Mouse (Mus musculus) ovary, postnatal 10 days (tissue): Measurements from ENCODE around the gene Smtnl2.
A peak's percentile ranks its signal among the peaks of the same experiment; 100 is the strongest.
"Not testable (repeated sequence)": the region's sequence is repeated elsewhere in the genome, so short reads cannot be mapped to it uniquely, and the experiment has no call there.

Source experiments
- DNase-seq: peaks from one replicate; pipeline ENCODE4 v3.0.0; 2022; ENCODE audit warnings: low spot score

The Smtnl2 gene

GRCm38 (mm10) chr11:72411093-72411921 lies at the start of gene Smtnl2:
Gene Smtnl2 (minus strand): TSS chr11:72411713.
- peak; percentile 72 for DNase-seq

GRCm38 (mm10) chr11:72458502-72458901 lies 47.0 kb upstream of the Smtnl2 start:
- no peak for DNase-seq

- no peak for DNase-seq
These were observed 46.5 kb upstream of the Smtnl2 start for GRCm38 (mm10) chr11:72457995-72458496.

- no peak for DNase-seq
These were observed 44.2 kb upstream of the Smtnl2 start for GRCm38 (mm10) chr11:72455694-72456093.

GRCm38 (mm10) chr11:72453105-72453953 lies 41.8 kb upstream of the Smtnl2 start:
- DNase-seq = no peak

- no peak for DNase-seq
These were observed 40.7 kb upstream of the Smtnl2 start for GRCm38 (mm10) chr11:72452140-72452665.

GRCm38 (mm10) chr11:72447475-72447874 lies 36.0 kb upstream of the Smtnl2 start:
- no peak for DNase-seq

- DNase-seq = no peak
These were observed 35.0 kb upstream of the Smtnl2 start for GRCm38 (mm10) chr11:72446311-72447105.

- DNase-seq = peak; percentile 98
These were observed 29.6 kb upstream of the Smtnl2 start, which contains the start of gene Mybbp1a for GRCm38 (mm10) chr11:72440965-72441664. Gene Mybbp1a (plus strand): TSS chr11:72441355.

GRCm38 (mm10) chr11:72440597-72440964 lies 29.1 kb upstream of the Smtnl2 start:
- not testable (repeated sequence) for DNase-seq

- no peak for DNase-seq
These were observed 26.9 kb upstream of the Smtnl2 start for GRCm38 (mm10) chr11:72438411-72438810.

- DNase-seq = no peak
These were observed 25.5 kb upstream of the Smtnl2 start for GRCm38 (mm10) chr11:72436756-72437650.

GRCm38 (mm10) chr11:72436271-72436670 lies 24.8 kb upstream of the Smtnl2 start:
- no peak for DNase-seq

GRCm38 (mm10) chr11:72435694-72436045 lies 24.2 kb upstream of the Smtnl2 start:
- no peak for DNase-seq

GRCm38 (mm10) chr11:72434963-72435693 lies 23.6 kb upstream of the Smtnl2 start, which contains the start of gene Ggt6:
Gene Ggt6 (plus strand): TSS chr11:72435526.
- no peak for DNase-seq

GRCm38 (mm10) chr11:72430311-72431068 lies 19.0 kb upstream of the Smtnl2 start:
- not testable (repeated sequence) for DNase-seq

- DNase-seq = no peak
These were observed 17.8 kb upstream of the Smtnl2 start for GRCm38 (mm10) chr11:72429288-72429690.

- DNase-seq = no peak
These were observed 17.2 kb upstream of the Smtnl2 start for GRCm38 (mm10) chr11:72428694-72429093.
